Mouse (Mus musculus): Measurements from ENCODE around the gene Serf1. TPM values are rescaled to one million over a fixed set of nuclear protein-coding genes. Genes with fewer than 3 reads are reported as not detected.

Serf1 gene
- 319 and 375 TPM in 2 replicates for polyA plus RNA-seq (2015; fragmentation: Nextera tagmentation; extraction: Ambion mirVana)

DNA sequence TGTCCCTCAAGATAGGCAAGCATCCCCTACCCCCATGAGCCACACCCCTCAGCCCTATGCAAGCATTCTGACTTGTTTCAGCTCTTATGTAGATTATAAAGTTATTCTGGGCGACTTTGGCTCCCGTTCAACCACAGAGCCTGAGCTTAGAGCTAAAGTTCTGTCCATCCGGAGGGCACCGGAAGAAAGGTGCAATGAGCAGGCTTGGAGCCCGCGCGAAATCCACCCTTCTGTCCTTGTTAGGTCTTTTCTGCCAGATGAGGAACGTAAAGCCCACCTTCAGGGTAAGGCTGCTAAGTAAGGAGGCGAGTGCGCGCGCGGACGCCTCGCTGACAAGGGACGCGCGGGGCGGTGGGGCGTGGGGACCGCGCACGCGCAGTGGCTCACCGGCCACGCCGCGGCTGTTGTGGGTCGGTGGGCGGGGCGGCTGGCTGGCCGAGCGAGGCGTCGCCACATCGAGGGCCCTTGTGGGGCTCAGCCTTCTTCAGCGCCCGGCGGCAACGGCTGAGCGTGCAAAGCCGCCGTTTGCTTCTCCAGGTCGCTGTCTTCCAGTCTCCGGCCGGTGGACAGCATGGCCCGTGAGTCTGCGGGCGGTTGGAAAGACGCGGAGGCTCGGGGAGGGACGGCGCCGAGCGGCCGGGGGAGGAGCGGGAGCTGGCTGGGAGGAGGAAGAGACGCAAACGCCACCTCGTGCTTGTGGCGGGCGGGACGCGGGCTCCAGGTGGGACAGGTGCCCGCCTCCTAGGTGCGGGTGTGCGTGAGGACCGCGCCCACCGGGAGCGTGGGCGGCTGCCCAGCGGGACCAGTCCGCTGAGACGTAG, at the start of gene Serf1:
Gene Serf1, plus strand, starts transcription at position 361 of the 821 bp plus-strand sequence.
- peak within 1 kb of the TSS; percentile 85 for H3K4me2 ChIP-seq
- H3K36me3 ChIP-seq (ENCODE audit: poor library complexity, severe bottlenecking), result peaks cover 12% of the 10 kb centered on the region
- H3K27me3 ChIP-seq, result peaks cover 6% of the 10 kb centered on the region; the same call in 1 of the 2 replicates
- H3K4me3 ChIP-seq, result peak within 1 kb of the TSS; percentile 84
- H3K9ac ChIP-seq, result peak within 1 kb of the TSS; percentile 87
- WGBS, result 1% methylated on average over 68 of the region's 76 CpGs
- ATAC-seq, result peak; percentile 76
- peak within 1 kb of the TSS; percentile 59; the same call in 1 of the 2 replicates for H3K27ac ChIP-seq
- H3K9me3 ChIP-seq (replicated peaks), result no peaks in the 10 kb centered on the region
- peaks cover 18% of the 10 kb centered on the region for H3K4me1 ChIP-seq

DNA sequence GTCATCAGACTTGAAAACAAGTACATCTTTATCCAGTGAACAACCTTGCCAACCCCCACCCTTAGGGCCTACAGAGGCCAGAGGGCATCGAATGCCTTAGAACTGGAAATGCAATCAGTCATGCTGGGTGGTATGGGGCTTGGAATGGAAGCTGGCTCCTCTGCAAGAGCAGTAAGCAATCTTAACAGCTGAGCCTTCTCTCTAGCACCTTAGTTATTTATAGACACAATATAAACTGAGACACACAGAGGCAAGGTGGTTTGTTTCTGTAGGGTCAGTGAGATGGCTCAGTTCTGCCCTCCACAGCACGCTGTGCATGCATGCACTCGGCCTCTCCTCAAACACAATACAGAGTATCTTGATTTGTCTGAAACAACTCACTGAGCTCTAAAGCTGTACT, 43.9 kb upstream of the Serf1 start:
- Histone ChIP-seq H3K27ac (no peak overlapping the region), H3K4me3 (no peak overlapping the region), H3K4me2 (no peak overlapping the region), H3K9ac (no peak overlapping the region), H3K9me3 (replicated peaks) (no peaks in the 10 kb centered on the region), H3K36me3 (ENCODE audit: poor library complexity, severe bottlenecking) (peaks cover 78% of the 10 kb centered on the region), H3K4me1 (no peaks in the 10 kb centered on the region), H3K27me3 (no peaks in the 10 kb centered on the region)
- ATAC-seq, result no peak
- WGBS, result 97% methylated on average over 3 of the region's 3 CpGs

DNA sequence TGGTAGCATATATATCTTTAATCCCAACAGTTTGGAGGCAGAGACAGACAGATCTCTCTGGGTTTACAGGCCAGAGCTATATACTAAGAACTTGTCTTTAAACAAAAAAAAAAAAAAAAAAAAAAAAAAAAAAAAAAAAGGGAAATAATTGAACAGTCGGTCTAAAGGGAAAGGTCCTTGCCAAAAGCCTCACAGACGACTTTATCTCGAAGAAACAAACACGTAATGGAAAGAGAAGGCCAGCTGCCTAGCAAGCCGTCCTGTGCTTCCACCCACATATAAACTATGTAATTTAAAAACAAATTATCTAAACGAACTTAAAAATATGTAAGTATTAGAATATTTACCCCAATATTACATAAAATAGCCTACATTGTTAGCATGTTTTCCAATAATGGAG, 40.0 kb upstream of the Serf1 start:
- Histone ChIP-seq H3K4me1 (no peaks in the 10 kb centered on the region), H3K36me3 (ENCODE audit: poor library complexity, severe bottlenecking) (peaks cover 72% of the 10 kb centered on the region), H3K27ac (no peak overlapping the region), H3K9ac (no peak overlapping the region), H3K9me3 (replicated peaks) (no peaks in the 10 kb centered on the region), H3K4me3 (no peak overlapping the region), H3K4me2 (no peak overlapping the region), H3K27me3 (no peaks in the 10 kb centered on the region)
- WGBS, result 87% methylated on average over 6 of the region's 6 CpGs
- ATAC-seq, result no peak

DNA sequence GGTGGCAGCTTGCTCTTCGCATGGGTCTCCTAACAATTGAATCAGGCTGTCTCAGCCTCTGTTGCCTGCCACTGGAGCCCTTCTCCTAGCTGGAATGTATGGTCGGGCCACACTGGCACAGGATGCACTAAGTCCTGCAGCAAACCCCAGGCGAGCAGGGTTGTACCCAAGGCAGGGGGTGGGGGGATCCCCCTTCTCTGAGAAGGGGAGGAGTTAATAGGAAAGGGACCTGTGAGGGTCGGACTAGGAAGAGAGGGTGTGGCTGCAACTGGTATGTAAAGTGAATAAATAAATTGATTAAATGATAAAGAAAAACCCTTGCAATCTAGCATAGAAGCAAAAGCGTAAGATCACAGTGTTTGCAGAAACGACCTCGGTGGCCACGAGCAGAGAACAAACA, 36.3 kb upstream of the Serf1 start:
- WGBS, result 90% methylated on average over 8 of the region's 8 CpGs
- H3K36me3 ChIP-seq (ENCODE audit: poor library complexity, severe bottlenecking), result peaks cover 76% of the 10 kb centered on the region
- no peaks in the 10 kb centered on the region for H3K27me3 ChIP-seq
- no peak overlapping the region for H3K27ac ChIP-seq
- H3K9me3 ChIP-seq (replicated peaks), result no peaks in the 10 kb centered on the region
- no peaks in the 10 kb centered on the region for H3K4me1 ChIP-seq
- no peak overlapping the region for H3K9ac ChIP-seq
- H3K4me3 ChIP-seq, result no peak overlapping the region
- H3K4me2 ChIP-seq, result no peak overlapping the region
- ATAC-seq, result no peak

DNA sequence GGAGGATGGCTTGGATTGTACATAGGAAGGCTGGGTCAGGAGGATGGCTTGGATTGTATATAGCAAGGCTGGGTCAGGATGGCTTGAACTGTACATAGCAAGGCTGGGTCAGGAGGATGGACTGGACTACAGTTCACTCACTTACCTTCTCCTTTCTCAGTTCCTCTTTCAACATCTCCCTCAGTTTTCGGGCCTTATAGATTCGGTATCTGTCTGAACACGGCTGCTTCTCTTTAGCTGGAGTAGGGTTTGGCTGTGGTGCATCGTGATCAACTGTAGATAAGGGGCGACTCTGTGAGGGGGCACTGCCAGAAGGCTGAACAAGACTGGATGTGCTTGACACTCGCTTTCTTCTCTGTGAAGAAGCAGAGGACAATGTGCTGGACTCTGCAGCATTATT, 9.0 kb upstream of the Serf1 start:
- 92% methylated on average over 6 of the region's 6 CpGs for WGBS
- Histone ChIP-seq H3K27me3 (no peaks in the 10 kb centered on the region), H3K27ac (no peak overlapping the region), H3K9ac (no peak overlapping the region), H3K4me1 (peaks cover 17% of the 10 kb centered on the region), H3K9me3 (replicated peaks) (no peaks in the 10 kb centered on the region), H3K4me2 (no peak overlapping the region), H3K4me3 (no peak overlapping the region), H3K36me3 (ENCODE audit: poor library complexity, severe bottlenecking) (peaks cover 48% of the 10 kb centered on the region)
- no peak for ATAC-seq

DNA sequence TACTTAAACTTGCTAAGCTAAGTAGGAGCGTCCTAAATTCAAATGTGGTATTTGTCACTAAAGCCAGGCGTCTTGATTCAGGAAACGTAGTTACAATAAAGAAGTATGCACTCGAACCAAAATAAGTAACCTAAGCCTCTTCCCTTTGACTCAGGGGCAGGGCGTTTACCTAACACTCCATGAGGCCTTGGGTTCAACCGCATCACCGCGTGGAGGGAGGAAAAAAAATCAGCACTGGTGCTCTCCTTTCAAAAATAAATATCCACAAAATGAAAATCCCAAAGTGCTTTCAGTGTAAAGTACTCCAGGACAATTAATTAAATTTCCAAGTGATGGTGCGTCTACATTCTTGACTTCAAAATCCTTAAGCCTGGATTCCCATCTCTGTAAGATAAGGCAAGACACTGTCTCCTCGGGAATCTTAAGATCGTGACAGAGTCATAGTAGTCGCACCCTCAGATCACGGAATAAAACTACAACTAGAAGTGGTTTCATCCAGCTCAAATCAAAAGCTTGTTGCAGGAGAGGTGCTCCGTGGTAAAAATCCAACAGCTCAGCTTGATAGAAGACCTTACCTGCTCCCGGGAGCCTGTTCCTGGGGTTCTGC, 4.7 kb upstream of the Serf1 start:
- Histone ChIP-seq H3K9me3 (replicated peaks) (no peaks in the 10 kb centered on the region), H3K9ac (peak overlapping the region; percentile 91), H3K4me2 (peak overlapping the region; percentile 81), H3K4me1 (peaks cover 17% of the 10 kb centered on the region), H3K36me3 (ENCODE audit: poor library complexity, severe bottlenecking) (peaks cover 7% of the 10 kb centered on the region), H3K27me3 (peaks cover 6% of the 10 kb centered on the region; the same call in 1 of the 2 replicates), H3K27ac (peak overlapping the region; percentile 65), H3K4me3 (peak overlapping the region; percentile 100)
- WGBS, result 7% methylated on average over 15 of the region's 15 CpGs
- ATAC-seq, result no peak

DNA sequence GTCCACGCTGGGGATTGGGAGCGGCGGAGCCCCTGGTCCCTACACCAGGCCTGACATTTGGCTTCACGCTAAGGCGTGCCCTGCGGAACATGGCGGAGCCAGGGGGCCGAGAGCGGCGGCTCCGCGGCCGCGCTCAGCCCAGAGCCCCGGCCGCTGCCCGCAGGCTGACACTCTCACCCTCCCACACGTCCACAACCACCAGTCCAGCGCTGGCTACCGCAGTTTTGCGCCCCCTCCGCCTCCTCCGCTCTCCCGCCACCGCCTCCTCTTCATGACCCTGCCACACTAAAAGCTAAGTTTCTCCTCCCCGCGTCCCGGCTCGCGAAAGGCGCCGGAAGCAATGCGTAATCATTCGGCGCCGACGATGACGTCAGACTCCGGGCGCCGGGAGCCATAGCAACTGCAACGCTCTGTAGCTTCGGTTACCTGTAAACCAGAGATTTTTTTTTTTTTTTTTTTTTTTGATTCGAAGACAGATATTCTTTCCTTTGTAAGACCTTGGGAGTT, 4.0 kb upstream of the Serf1 start, which contains the start of gene Bdp1:
Gene Bdp1, minus strand, starts transcription at position 323 of the 507 bp plus-strand sequence.
- H3K4me3 ChIP-seq, result peak within 1 kb of the TSS; percentile 100
- ATAC-seq, result peak; percentile 84
- peaks cover 3% of the 10 kb centered on the region for H3K36me3 ChIP-seq (ENCODE audit: poor library complexity, severe bottlenecking)
- H3K4me2 ChIP-seq, result peak within 1 kb of the TSS; percentile 81
- H3K27me3 ChIP-seq, result peaks cover 6% of the 10 kb centered on the region; the same call in 1 of the 2 replicates
- H3K9ac ChIP-seq, result peak within 1 kb of the TSS; percentile 91
- peak within 1 kb of the TSS; percentile 65 for H3K27ac ChIP-seq
- peaks cover 21% of the 10 kb centered on the region for H3K4me1 ChIP-seq
- no peaks in the 10 kb centered on the region for H3K9me3 ChIP-seq (replicated peaks)
- WGBS, result under 1% methylated on average over 44 of the region's 44 CpGs

DNA sequence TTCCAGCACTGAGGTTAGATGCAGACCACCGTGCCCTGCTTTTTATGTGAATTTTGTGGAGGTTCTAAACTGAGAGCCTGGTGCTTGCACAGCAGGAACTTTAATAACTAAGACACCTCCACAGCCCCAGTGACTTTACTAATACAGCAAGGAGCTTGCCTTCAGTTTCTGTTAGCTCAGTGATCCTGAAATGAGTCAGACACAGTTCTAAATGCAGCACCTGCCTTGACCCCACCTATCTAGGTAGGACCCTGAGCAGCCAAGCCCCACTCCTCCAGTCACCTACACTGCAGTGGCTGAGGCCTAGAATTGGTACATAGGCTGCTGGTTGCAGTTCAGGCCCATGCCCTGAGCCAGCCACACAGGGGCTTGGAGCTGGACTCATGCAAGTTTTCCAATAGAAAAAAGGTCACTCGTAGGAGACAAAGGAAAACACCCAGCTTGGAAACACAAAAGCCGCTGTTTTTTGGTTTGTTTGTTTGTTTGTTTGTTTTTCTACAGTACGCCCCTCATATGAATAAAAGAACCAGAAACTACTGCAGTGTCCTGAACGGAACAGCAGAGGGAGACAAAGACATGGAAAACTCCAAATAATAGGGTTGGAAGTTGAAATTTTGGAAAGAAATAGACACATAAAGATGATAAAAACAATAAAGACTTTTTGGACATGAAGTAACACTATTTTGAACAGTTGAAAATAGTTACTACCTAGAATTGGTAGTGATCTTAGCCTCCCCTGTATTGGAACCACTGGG, 4.6 kb downstream of the Serf1 start:
- H3K4me3 ChIP-seq, result no peak overlapping the region
- no peak for ATAC-seq
- no peak overlapping the region for H3K4me2 ChIP-seq
- H3K36me3 ChIP-seq (ENCODE audit: poor library complexity, severe bottlenecking), result peaks cover 40% of the 10 kb centered on the region
- no peaks in the 10 kb centered on the region for H3K27me3 ChIP-seq
- WGBS, result 45% methylated on average over 5 of the region's 5 CpGs
- no peaks in the 10 kb centered on the region for H3K9me3 ChIP-seq (replicated peaks)
- no peak overlapping the region for H3K27ac ChIP-seq
- H3K4me1 ChIP-seq, result peaks cover 12% of the 10 kb centered on the region
- H3K9ac ChIP-seq, result no peak overlapping the region

DNA sequence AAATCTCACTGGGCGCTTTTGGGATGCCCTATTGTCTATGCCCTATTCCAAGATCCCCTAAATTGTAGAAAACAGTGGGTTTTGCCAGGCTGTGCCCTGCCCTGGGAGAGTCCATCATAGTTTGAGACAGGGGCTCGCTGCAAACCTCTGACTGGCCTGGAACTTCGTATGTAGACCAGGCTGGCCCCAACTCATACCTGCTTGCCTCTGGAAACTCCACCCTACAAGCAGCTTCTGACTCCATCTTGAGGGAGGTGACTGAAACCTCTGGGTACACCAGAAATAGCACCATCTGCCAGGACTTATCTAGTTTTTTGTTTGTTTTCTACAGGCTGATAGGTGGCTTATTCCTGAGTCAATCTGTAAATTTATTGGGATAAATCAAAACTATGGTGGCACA, 16.2 kb downstream of the Serf1 start:
- Histone ChIP-seq H3K9ac (no peak overlapping the region), H3K4me2 (peak overlapping the region; percentile 97)
- ATAC-seq, result peak; percentile 12; the same call in 1 of the 2 replicates

DNA sequence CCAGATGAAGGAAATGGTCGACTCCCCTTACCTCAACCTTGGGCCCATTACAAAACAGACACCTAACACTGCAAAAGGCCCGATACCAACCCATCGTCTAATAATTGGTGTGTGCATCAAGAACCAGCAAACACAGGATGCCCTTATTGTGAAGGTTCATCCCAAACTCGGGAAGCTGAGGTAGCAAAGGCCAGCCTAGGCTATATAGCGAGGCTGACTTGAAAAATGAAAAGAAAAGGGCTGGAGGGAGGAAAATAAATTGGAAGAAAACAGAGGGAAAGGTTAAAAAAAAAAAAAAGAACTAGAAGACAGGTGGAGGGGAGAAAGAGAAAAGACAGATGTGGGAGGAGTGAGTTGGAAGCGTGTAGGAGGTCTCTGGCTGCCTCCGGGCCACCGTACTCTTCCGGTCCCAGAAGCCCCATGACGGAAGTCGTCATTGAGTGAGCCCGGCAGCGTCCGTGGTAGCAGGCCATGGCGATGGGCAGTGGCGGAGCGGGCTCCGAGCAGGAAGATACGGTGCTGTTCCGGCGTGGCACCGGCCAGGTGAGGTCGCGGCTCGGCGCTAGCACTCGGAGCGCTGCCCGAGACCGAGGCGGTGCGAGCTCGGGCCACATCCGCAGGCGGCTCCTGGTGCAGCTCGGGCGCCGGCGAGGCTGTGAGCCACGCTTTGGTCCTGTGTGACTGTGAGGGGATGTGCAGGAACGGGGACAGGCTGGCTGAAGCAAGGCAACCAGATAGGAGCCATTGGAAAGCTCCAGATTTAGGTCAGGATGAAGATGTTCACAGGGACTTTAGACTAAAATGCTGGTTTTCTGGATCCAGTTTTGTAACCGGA, 16.8 kb downstream of the Serf1 start, which contains the start of gene Smn1:
Gene Smn1, plus strand, starts transcription at position 430 of the 835 bp plus-strand sequence.
- H3K4me3 ChIP-seq, result peak within 1 kb of the TSS; percentile 94
- H3K4me1 ChIP-seq, result peaks cover 14% of the 10 kb centered on the region
- 4% methylated on average over 42 of the region's 42 CpGs for WGBS
- H3K9ac ChIP-seq, result peak within 1 kb of the TSS; percentile 90
- no peaks in the 10 kb centered on the region for H3K27me3 ChIP-seq
- H3K4me2 ChIP-seq, result peak within 1 kb of the TSS; percentile 97
- H3K36me3 ChIP-seq (ENCODE audit: poor library complexity, severe bottlenecking), result peaks cover 30% of the 10 kb centered on the region
- H3K9me3 ChIP-seq (replicated peaks), result no peaks in the 10 kb centered on the region
- no peak within 1 kb of the TSS; the same call in 1 of the 2 replicates for H3K27ac ChIP-seq
- ATAC-seq, result peak; percentile 99

More for the DNA sequence above, 16.2 kb downstream of the Serf1 start:
- H3K27ac ChIP-seq, result no peak overlapping the region
- peaks cover 14% of the 10 kb centered on the region for H3K4me1 ChIP-seq
- peaks cover 23% of the 10 kb centered on the region for H3K36me3 ChIP-seq (ENCODE audit: poor library complexity, severe bottlenecking)
- H3K27me3 ChIP-seq, result no peaks in the 10 kb centered on the region
- H3K9me3 ChIP-seq (replicated peaks), result no peaks in the 10 kb centered on the region
- H3K4me3 ChIP-seq, result peak overlapping the region; percentile 94
- 95% methylated on average over 3 of the region's 3 CpGs for WGBS

DNA sequence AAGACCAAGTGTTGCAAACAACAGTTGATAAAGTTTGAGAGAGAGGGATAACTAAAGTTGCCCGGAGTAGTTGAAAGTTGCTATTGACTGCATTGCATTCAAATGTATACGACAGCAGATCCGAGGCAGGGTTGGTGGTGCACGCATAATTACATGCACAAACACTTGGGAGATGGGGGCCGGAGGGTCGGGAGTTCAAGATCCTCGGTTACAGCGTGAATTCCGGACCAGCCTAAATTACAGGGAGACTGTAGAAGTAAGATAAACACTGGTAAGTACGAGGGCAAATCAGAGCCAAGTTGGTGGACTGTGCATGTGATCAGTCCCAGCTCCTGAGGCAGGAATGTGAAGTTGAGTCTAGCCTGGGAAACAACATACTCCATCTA, 17.4 kb downstream of the Serf1 start:
- 4% methylated on average over 10 of the region's 10 CpGs for WGBS
- Histone ChIP-seq H3K4me2 (peak overlapping the region; percentile 97), H3K4me3 (peak overlapping the region; percentile 94), H3K36me3 (ENCODE audit: poor library complexity, severe bottlenecking) (peaks cover 36% of the 10 kb centered on the region), H3K9me3 (replicated peaks) (no peaks in the 10 kb centered on the region), H3K9ac (peak overlapping the region; percentile 90), H3K27me3 (no peaks in the 10 kb centered on the region), H3K4me1 (peaks cover 14% of the 10 kb centered on the region), H3K27ac (no peak overlapping the region)
- ATAC-seq, result peak; percentile 48; the same call in 1 of the 2 replicates

All from forebrain, embryonic 13.5 days (tissue).